Mouse (Mus musculus): ENCODE measurements at regions not wholly inside any gene's neighbourhood (a gene's known extent, or its start where the extent isn't known, plus 50 kb on each side); places are given as distances from the start of the nearest gene placed in this dataset.

DNA sequence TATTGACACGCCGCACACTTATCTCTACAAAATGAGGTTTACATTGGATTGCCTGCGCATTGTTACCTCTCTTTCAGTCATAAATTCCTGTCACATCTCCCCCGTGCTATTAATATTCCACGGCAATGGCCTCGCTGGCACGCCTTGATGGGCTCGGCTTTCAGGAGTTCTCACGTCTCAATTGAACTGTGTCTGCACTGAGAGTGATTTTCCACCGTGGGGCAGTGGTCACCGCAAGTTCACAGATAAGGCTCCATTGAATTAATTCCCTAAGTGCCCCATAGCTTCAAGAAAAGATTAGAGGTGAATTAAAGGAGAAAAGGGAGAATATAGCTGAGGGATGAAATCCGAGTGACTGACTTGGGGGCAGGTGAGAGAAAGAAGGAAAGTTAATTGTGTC is 424.5 kb downstream of the Ajap1 start:
- Histone ChIP-seq H3K9me3 (replicated peaks; ENCODE audit: control insufficient read depth, insufficient read depth, low read length, poor library complexity, severe bottlenecking) (no peaks in the 10 kb centered on the region), H3K4me1 (ENCODE audit: control insufficient read depth, insufficient read depth, low read length) (no peaks in the 10 kb centered on the region), H3K27ac (ENCODE audit: insufficient read depth, low read length) (no peak overlapping the region), H3K36me3 (ENCODE audit: control insufficient read depth, insufficient read depth, low read length, poor library complexity, severe bottlenecking) (no peaks in the 10 kb centered on the region), H3K9ac (ENCODE audit: low read depth, poor library complexity, severe bottlenecking) (no peak overlapping the region), H3K4me3 (ENCODE audit: low read depth, low read length) (no peak overlapping the region), H3K27me3 (ENCODE audit: control insufficient read depth, insufficient read depth, low read length, poor library complexity, severe bottlenecking) (no peaks in the 10 kb centered on the region)
- TF ChIP-seq POLR2A (IDR thresholded peaks at IDR 0.05; ENCODE audit: insufficient read depth, low read length) (no peak), CTCF (IDR thresholded peaks at IDR 0.05; ENCODE audit: low read depth, low read length) (no peak), EP300 (IDR thresholded peaks at IDR 0.05; ENCODE audit: insufficient read depth, low read depth, low read length) (no peak)

DNA sequence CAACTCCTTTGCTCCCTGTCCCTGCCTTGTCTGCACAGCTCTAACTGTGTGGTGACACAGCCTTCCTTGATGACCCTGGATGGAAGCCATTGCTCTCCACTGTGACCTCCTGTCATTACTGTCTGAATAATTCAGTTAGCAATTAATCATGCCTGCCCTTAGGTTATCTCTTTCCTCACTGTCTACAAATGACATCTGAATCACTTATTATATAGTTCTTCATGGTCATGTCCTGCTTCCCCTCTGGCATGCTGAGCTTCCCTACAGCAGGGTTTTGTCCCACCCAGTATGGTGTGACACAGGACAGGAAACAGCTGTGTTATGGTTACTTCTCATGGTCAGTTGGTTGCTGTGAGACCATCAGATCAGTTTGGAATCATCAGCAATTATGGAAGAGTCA is 458.9 kb downstream of the Ajap1 start:
- H3K4me1 ChIP-seq (ENCODE audit: control insufficient read depth, insufficient read depth, low read length) = no peaks in the 10 kb centered on the region
- no peak overlapping the region for H3K9ac ChIP-seq (ENCODE audit: low read depth, poor library complexity, severe bottlenecking)
- no peak for TF ChIP-seq POLR2A (IDR thresholded peaks at IDR 0.05; ENCODE audit: insufficient read depth, low read length)
- TF ChIP-seq CTCF (IDR thresholded peaks at IDR 0.05; ENCODE audit: low read depth, low read length) = no peak
- TF ChIP-seq EP300 (IDR thresholded peaks at IDR 0.05; ENCODE audit: insufficient read depth, low read depth, low read length) = no peak

DNA sequence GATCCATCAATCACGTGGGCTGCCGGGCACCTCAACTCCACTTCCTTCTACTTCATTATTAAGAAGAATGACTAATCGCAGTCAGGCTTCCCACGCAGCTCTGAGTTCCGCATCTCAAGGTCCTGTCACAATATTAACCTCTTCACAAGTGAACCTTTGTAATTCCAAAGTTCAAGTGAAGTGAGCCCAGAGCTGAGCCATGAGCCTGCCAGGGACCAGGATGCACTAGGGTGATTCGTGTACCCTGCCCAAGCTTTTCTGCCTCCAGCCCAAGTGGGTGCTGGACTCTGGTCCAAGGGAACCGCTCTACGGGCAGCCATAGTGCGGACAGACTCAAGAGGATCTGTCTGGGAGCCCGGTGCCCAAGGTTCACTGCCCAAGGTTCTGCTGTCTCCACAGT is 463.4 kb downstream of the Ajap1 start:
- H3K27me3 ChIP-seq (ENCODE audit: control insufficient read depth, insufficient read depth, low read length, poor library complexity, severe bottlenecking) = no peaks in the 10 kb centered on the region
- no peak overlapping the region for H3K27ac ChIP-seq (ENCODE audit: insufficient read depth, low read length)
- no peak overlapping the region for H3K9ac ChIP-seq (ENCODE audit: low read depth, poor library complexity, severe bottlenecking)
- H3K36me3 ChIP-seq (ENCODE audit: control insufficient read depth, insufficient read depth, low read length, poor library complexity, severe bottlenecking) = no peaks in the 10 kb centered on the region
- no peak overlapping the region for H3K4me3 ChIP-seq (ENCODE audit: low read depth, low read length)
- H3K9me3 ChIP-seq (replicated peaks; ENCODE audit: control insufficient read depth, insufficient read depth, low read length, poor library complexity, severe bottlenecking) = no peaks in the 10 kb centered on the region
- no peaks in the 10 kb centered on the region for H3K4me1 ChIP-seq (ENCODE audit: control insufficient read depth, insufficient read depth, low read length)
- TF ChIP-seq EP300 (IDR thresholded peaks at IDR 0.05; ENCODE audit: insufficient read depth, low read depth, low read length) = no peak
- TF ChIP-seq POLR2A (IDR thresholded peaks at IDR 0.05; ENCODE audit: insufficient read depth, low read length) = no peak
- TF ChIP-seq CTCF (IDR thresholded peaks at IDR 0.05; ENCODE audit: low read depth, low read length) = no peak

More for the DNA sequence above, 458.9 kb downstream of the Ajap1 start:
- Histone ChIP-seq H3K36me3 (ENCODE audit: control insufficient read depth, insufficient read depth, low read length, poor library complexity, severe bottlenecking) (no peaks in the 10 kb centered on the region), H3K27ac (ENCODE audit: insufficient read depth, low read length) (no peak overlapping the region), H3K9me3 (replicated peaks; ENCODE audit: control insufficient read depth, insufficient read depth, low read length, poor library complexity, severe bottlenecking) (no peaks in the 10 kb centered on the region), H3K27me3 (ENCODE audit: control insufficient read depth, insufficient read depth, low read length, poor library complexity, severe bottlenecking) (no peaks in the 10 kb centered on the region), H3K4me3 (ENCODE audit: low read depth, low read length) (no peak overlapping the region)

DNA sequence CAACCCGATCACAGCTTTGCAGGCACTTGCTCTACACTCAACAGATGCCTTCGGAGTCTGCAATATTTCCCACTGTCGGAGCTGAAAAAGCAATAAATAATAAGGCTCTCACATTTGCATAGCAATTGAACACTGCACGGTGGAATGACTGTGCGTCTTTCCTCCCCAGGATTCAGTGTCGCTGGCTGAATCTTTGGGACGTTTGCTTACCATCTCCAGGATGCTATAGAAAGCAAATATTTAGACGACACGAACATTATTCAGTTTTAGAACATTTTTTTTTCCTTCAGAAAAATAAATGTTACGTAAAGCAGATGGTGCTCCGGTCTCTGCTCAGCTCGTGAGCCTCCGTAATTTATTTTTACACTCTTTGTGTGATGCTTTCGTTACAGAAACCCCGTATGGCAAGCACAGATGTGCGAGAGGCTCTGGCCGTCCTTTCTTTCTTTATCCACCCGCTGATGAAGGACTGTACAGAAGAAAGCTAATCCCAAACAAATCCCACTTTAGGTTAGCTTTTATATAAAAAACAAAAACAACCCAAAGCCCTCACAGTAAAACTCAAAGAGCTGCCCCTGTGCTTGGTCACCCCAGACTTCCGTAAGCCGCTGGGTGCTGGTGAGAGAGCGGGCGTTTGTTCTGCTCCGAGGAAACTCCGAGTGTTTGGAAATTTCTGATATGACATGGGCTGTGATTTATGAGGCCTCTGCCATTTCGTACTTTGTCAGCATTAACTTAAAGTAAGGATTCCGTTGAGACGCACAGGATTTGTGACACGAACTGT is 464.3 kb downstream of the Ajap1 start:
- TF ChIP-seq CTCF (IDR thresholded peaks at IDR 0.05; ENCODE audit: low read depth, low read length) (no peak), EP300 (IDR thresholded peaks at IDR 0.05; ENCODE audit: insufficient read depth, low read depth, low read length) (no peak), POLR2A (IDR thresholded peaks at IDR 0.05; ENCODE audit: insufficient read depth, low read length) (no peak)
- no peaks in the 10 kb centered on the region for H3K27me3 ChIP-seq (ENCODE audit: control insufficient read depth, insufficient read depth, low read length, poor library complexity, severe bottlenecking)
- no peak overlapping the region for H3K9ac ChIP-seq (ENCODE audit: low read depth, poor library complexity, severe bottlenecking)
- no peak overlapping the region for H3K27ac ChIP-seq (ENCODE audit: insufficient read depth, low read length)
- no peaks in the 10 kb centered on the region for H3K4me1 ChIP-seq (ENCODE audit: control insufficient read depth, insufficient read depth, low read length)
- no peaks in the 10 kb centered on the region for H3K36me3 ChIP-seq (ENCODE audit: control insufficient read depth, insufficient read depth, low read length, poor library complexity, severe bottlenecking)
- no peaks in the 10 kb centered on the region for H3K9me3 ChIP-seq (replicated peaks; ENCODE audit: control insufficient read depth, insufficient read depth, low read length, poor library complexity, severe bottlenecking)
- H3K4me3 ChIP-seq (ENCODE audit: low read depth, low read length) = no peak overlapping the region

DNA sequence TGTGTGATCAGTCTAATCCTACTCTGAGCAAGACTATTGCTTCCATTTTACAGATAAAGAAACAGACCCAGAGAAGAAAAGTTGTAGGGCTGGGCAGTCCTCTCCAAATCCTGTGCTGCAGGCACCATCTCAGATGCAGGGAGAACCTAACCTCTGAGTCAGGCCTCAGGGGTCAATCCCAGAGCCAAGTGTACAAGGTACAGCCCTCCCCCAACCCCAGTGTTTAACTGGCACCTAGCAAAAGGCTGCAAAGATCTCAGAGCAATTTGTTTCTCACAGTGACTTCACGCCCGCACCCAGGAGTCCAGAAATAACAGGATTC is 464.8 kb downstream of the Ajap1 start:
- Histone ChIP-seq H3K4me3 (ENCODE audit: low read depth, low read length) (no peak overlapping the region), H3K4me1 (ENCODE audit: control insufficient read depth, insufficient read depth, low read length) (no peaks in the 10 kb centered on the region), H3K27ac (ENCODE audit: insufficient read depth, low read length) (no peak overlapping the region), H3K27me3 (ENCODE audit: control insufficient read depth, insufficient read depth, low read length, poor library complexity, severe bottlenecking) (no peaks in the 10 kb centered on the region), H3K9ac (ENCODE audit: low read depth, poor library complexity, severe bottlenecking) (no peak overlapping the region), H3K9me3 (replicated peaks; ENCODE audit: control insufficient read depth, insufficient read depth, low read length, poor library complexity, severe bottlenecking) (no peaks in the 10 kb centered on the region), H3K36me3 (ENCODE audit: control insufficient read depth, insufficient read depth, low read length, poor library complexity, severe bottlenecking) (no peaks in the 10 kb centered on the region)
- TF ChIP-seq CTCF (IDR thresholded peaks at IDR 0.05; ENCODE audit: low read depth, low read length) (no peak), POLR2A (IDR thresholded peaks at IDR 0.05; ENCODE audit: insufficient read depth, low read length) (no peak), EP300 (IDR thresholded peaks at IDR 0.05; ENCODE audit: insufficient read depth, low read depth, low read length) (no peak)

DNA sequence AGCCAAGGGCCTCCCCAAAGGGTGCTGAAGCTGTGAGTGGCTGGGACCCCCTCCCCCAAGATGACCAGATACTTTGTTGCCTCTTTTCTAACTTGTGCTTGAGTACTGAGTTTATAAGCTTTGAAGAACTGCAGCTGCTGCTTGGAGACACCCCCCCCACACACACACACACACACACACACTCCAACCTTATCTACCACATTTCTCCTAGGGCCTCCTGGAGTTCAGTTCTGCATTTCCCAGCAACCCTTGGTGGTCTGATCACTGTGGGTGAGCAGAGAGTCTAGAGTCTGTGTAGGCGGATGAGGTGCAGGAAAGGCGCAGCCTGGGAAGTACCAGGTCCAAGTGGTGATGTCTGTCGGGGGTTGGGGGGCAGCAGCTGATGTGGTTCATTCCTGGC is 479.3 kb downstream of the Ajap1 start:
- H3K4me3 ChIP-seq (ENCODE audit: low read depth, low read length) = no peak overlapping the region
- no peaks in the 10 kb centered on the region for H3K4me1 ChIP-seq (ENCODE audit: control insufficient read depth, insufficient read depth, low read length)
- H3K36me3 ChIP-seq (ENCODE audit: control insufficient read depth, insufficient read depth, low read length, poor library complexity, severe bottlenecking) = no peaks in the 10 kb centered on the region
- H3K9ac ChIP-seq (ENCODE audit: low read depth, poor library complexity, severe bottlenecking) = no peak overlapping the region
- 0 out of 2 replicates have a peak, but pooled peaks cover 7% of the 10 kb centered on the region for H3K9me3 ChIP-seq (replicated peaks; ENCODE audit: control insufficient read depth, insufficient read depth, low read length, poor library complexity, severe bottlenecking)
- H3K27me3 ChIP-seq (ENCODE audit: control insufficient read depth, insufficient read depth, low read length, poor library complexity, severe bottlenecking) = no peaks in the 10 kb centered on the region
- no peak overlapping the region for H3K27ac ChIP-seq (ENCODE audit: insufficient read depth, low read length)
- TF ChIP-seq POLR2A (IDR thresholded peaks at IDR 0.05; ENCODE audit: insufficient read depth, low read length) (no peak), EP300 (IDR thresholded peaks at IDR 0.05; ENCODE audit: insufficient read depth, low read depth, low read length) (no peak), CTCF (IDR thresholded peaks at IDR 0.05; ENCODE audit: low read depth, low read length) (no peak)

Measured in ES-Bruce4 (cell line).